Mouse (Mus musculus) layer of hippocampus, adult 11-12 months (tissue): ENCODE results near the gene Iffo1.

Experiments used
- DNase-seq: peaks from one replicate; pipeline ENCODE4 v3.0.0; 2022; ENCODE audit warnings: low spot score

Iffo1 gene

DNA sequence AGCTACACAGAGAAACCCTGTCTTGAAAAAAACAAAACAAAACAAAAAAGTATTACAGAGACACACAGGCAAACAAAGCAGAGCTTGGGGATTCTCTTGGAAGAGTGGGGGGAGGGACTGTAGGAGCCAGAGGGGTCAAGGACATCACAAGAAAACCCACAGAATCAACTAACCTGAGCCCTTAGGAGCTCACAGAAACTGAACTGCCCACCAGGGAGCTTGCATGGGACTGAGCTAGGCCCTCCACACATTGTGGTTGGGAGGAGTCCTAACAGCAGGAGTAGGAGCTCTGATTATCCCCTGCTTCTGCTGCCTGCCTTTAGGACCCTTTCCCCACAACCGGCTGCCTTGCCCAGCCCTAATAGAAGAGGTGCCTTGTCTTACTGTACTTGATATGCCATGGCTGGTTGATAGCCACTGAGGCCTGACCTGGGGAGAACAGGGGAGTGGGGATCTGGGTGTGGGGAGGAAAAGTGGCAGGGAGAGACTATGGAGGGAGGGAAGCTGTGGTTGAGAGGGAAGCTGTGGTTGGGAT lies 50.6 kb downstream of the Iffo1 start:
- DNase-seq: no peak

DNA sequence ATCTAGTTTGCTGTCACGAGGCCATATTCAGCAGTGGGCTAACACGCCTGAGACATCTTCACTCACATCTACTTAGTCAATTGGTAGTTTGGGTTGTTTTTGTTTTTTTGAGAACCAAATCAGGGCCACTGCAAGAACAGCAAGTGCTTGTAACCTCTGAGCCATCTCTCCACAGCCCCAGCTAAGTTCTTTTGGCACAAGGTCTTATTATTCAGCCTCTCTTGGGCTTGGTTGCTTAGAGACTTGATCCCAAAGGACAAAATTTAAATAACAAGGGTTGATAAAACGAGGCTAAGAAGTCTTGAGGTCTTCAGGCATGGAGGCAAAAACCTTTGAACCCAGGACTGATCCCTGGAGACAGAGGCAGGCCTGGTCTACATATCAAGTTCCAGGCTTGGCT lies 51.3 kb downstream of the Iffo1 start:
- DNase-seq: no peak

- DNase-seq: no peak
Measured at GRCm38 (mm10) chr6:125197166-125197565, 52.1 kb downstream of the Iffo1 start.

DNA sequence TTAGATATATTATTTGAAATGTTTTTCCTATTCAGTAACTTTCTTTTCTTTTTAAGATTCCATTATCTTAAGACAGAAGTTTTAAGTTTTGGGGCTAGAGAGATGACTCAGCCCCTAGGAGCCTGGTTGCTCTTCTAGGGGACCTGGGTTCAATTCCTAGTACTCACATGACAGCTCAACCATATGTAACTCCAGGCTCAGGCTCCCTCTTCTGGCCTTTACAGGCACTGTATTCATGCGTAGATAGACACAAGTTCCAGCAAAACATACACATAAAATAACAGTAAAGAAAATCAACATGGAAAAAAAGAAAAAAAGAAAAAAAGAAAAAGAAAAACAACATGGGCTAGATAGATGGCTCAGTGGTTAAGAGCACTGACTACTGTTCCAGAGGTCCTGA lies 65.4 kb downstream of the Iffo1 start:
- no peak for DNase-seq
